Mouse (Mus musculus): ENCODE data around the gene Ston2. TPM values are rescaled to one million over a fixed set of nuclear protein-coding genes. Genes with fewer than 3 reads are reported as not detected.

Ston2 gene
- polyA plus RNA-seq, 1 experiment = 11.3 TPM

- Histone ChIP-seq H3K27ac (ENCODE audit: insufficient read depth, low read length) (no peak overlapping the region), H3K4me1 (ENCODE audit: control insufficient read depth, insufficient read depth, low read length) (no peaks in the 10 kb centered on the region)
- TF ChIP-seq CTCF (IDR thresholded peaks at IDR 0.05; ENCODE audit: extremely low read depth, insufficient read depth, low read length) (no peak), POLR2A (IDR thresholded peaks at IDR 0.05; ENCODE audit: extremely low read depth, insufficient read depth, low read length) (no peak)
Observed at GRCm38 (mm10) chr12:91696231-91696630, 92.0 kb downstream of the Ston2 start.

GRCm38 (mm10) chr12:91695761-91696160, 92.4 kb downstream of the Ston2 start:
- TF ChIP-seq CTCF (IDR thresholded peaks at IDR 0.05; ENCODE audit: extremely low read depth, insufficient read depth, low read length) = no peak
- no peak for TF ChIP-seq POLR2A (IDR thresholded peaks at IDR 0.05; ENCODE audit: extremely low read depth, insufficient read depth, low read length)

More at GRCm38 (mm10) chr12:91696231-91696630, 92.0 kb downstream of the Ston2 start:
- H3K4me3 ChIP-seq (ENCODE audit: insufficient read depth, low read length) = no peak overlapping the region

GRCm38 (mm10) chr12:91694748-91695147, 93.4 kb downstream of the Ston2 start:
- TF ChIP-seq CTCF (IDR thresholded peaks at IDR 0.05; ENCODE audit: extremely low read depth, insufficient read depth, low read length) = no peak
- TF ChIP-seq POLR2A (IDR thresholded peaks at IDR 0.05; ENCODE audit: extremely low read depth, insufficient read depth, low read length) = no peak
- Histone ChIP-seq H3K4me1 (ENCODE audit: control insufficient read depth, insufficient read depth, low read length) (no peaks in the 10 kb centered on the region), H3K27ac (ENCODE audit: insufficient read depth, low read length) (no peak overlapping the region), H3K4me3 (ENCODE audit: insufficient read depth, low read length) (no peak overlapping the region)

More at GRCm38 (mm10) chr12:91695761-91696160, 92.4 kb downstream of the Ston2 start:
- H3K4me1 ChIP-seq (ENCODE audit: control insufficient read depth, insufficient read depth, low read length) = no peaks in the 10 kb centered on the region
- no peak overlapping the region for H3K4me3 ChIP-seq (ENCODE audit: insufficient read depth, low read length)
- H3K27ac ChIP-seq (ENCODE audit: insufficient read depth, low read length) = no peak overlapping the region

- no peak overlapping the region for H3K27ac ChIP-seq (ENCODE audit: insufficient read depth, low read length)
- H3K4me3 ChIP-seq (ENCODE audit: insufficient read depth, low read length) = no peak overlapping the region
- TF ChIP-seq CTCF (IDR thresholded peaks at IDR 0.05; ENCODE audit: extremely low read depth, insufficient read depth, low read length) = no peak
- no peak for TF ChIP-seq POLR2A (IDR thresholded peaks at IDR 0.05; ENCODE audit: extremely low read depth, insufficient read depth, low read length)
- H3K4me1 ChIP-seq (ENCODE audit: control insufficient read depth, insufficient read depth, low read length) = no peaks in the 10 kb centered on the region
Observed at GRCm38 (mm10) chr12:91693566-91693965, 94.6 kb downstream of the Ston2 start.

GRCm38 (mm10) chr12:91692991-91693390, 95.2 kb downstream of the Ston2 start:
- Histone ChIP-seq H3K4me1 (ENCODE audit: control insufficient read depth, insufficient read depth, low read length) (no peaks in the 10 kb centered on the region), H3K4me3 (ENCODE audit: insufficient read depth, low read length) (no peak overlapping the region), H3K27ac (ENCODE audit: insufficient read depth, low read length) (no peak overlapping the region)
- no peak for TF ChIP-seq POLR2A (IDR thresholded peaks at IDR 0.05; ENCODE audit: extremely low read depth, insufficient read depth, low read length)
- TF ChIP-seq CTCF (IDR thresholded peaks at IDR 0.05; ENCODE audit: extremely low read depth, insufficient read depth, low read length) = no peak

- no peak overlapping the region for H3K4me3 ChIP-seq (ENCODE audit: insufficient read depth, low read length)
- TF ChIP-seq CTCF (IDR thresholded peaks at IDR 0.05; ENCODE audit: extremely low read depth, insufficient read depth, low read length) (no peak), POLR2A (IDR thresholded peaks at IDR 0.05; ENCODE audit: extremely low read depth, insufficient read depth, low read length) (no peak)
- H3K4me1 ChIP-seq (ENCODE audit: control insufficient read depth, insufficient read depth, low read length) = no peaks in the 10 kb centered on the region; the same call in 1 of the 2 replicates
- no peak overlapping the region for H3K27ac ChIP-seq (ENCODE audit: insufficient read depth, low read length)
Observed at GRCm38 (mm10) chr12:91685674-91686290, 102.4 kb downstream of the Ston2 start.

GRCm38 (mm10) chr12:91684840-91685415, 103.3 kb downstream of the Ston2 start:
- TF ChIP-seq POLR2A (IDR thresholded peaks at IDR 0.05; ENCODE audit: extremely low read depth, insufficient read depth, low read length) (no peak), CTCF (IDR thresholded peaks at IDR 0.05; ENCODE audit: extremely low read depth, insufficient read depth, low read length) (no peak)
- Histone ChIP-seq H3K4me3 (ENCODE audit: insufficient read depth, low read length) (no peak overlapping the region), H3K4me1 (ENCODE audit: control insufficient read depth, insufficient read depth, low read length) (no peaks in the 10 kb centered on the region; the same call in 1 of the 2 replicates), H3K27ac (ENCODE audit: insufficient read depth, low read length) (no peak overlapping the region)

GRCm38 (mm10) chr12:91684101-91684839, 103.9 kb downstream of the Ston2 start:
- Histone ChIP-seq H3K4me1 (ENCODE audit: control insufficient read depth, insufficient read depth, low read length) (no peaks in the 10 kb centered on the region; the same call in 1 of the 2 replicates), H3K4me3 (ENCODE audit: insufficient read depth, low read length) (no peak overlapping the region), H3K27ac (ENCODE audit: insufficient read depth, low read length) (no peak overlapping the region)
- no peak for TF ChIP-seq POLR2A (IDR thresholded peaks at IDR 0.05; ENCODE audit: extremely low read depth, insufficient read depth, low read length)
- TF ChIP-seq CTCF (IDR thresholded peaks at IDR 0.05; ENCODE audit: extremely low read depth, insufficient read depth, low read length) = no peak

GRCm38 (mm10) chr12:91683549-91684100, 104.6 kb downstream of the Ston2 start:
- no peak overlapping the region for H3K27ac ChIP-seq (ENCODE audit: insufficient read depth, low read length)
- no peaks in the 10 kb centered on the region; the same call in 1 of the 2 replicates for H3K4me1 ChIP-seq (ENCODE audit: control insufficient read depth, insufficient read depth, low read length)
- no peak overlapping the region for H3K4me3 ChIP-seq (ENCODE audit: insufficient read depth, low read length)
- TF ChIP-seq POLR2A (IDR thresholded peaks at IDR 0.05; ENCODE audit: extremely low read depth, insufficient read depth, low read length) = no peak
- no peak for TF ChIP-seq CTCF (IDR thresholded peaks at IDR 0.05; ENCODE audit: extremely low read depth, insufficient read depth, low read length)

All from cortical plate, adult 2 months (tissue).